In genomic region chr1:52454509-52455001, GRCm38 (mm10) we compare ENCODE assay signal across 8 mouse cellular contexts. TPM values are rescaled to one million over a fixed set of nuclear protein-coding genes. Genes with fewer than 3 reads are reported as not detected.
DNase-seq lines count a peak whose midpoint lies in the region; ATAC-seq and TF ChIP-seq lines count a peak whose summit lies in the region.

No protein-coding gene starts in this region.

- peak; percentile 84 to 86 for TF ChIP-seq EP300 in MEL (IDR thresholded peaks at IDR 0.05; ENCODE audit: low read depth in 1 of 2, low read length in 2 of 2)

- no peaks in the 10 kb centered on the region for H3K9me3 ChIP-seq in MEL (replicated peaks; ENCODE audit: insufficient read depth, low read length)

- peak; percentile 34 for DNase-seq in gastrocnemius, adult 2 months
- no peak for DNase-seq in gastrocnemius, postnatal 25 days
- peak; percentile 93 for DNase-seq in MEL (ENCODE audit: low read depth, low spot score)
- DNase-seq in heart, adult 9 months (ENCODE audit: low spot score in 2 of 2), result peak; percentile 13 to 36
- DNase-seq in lung, postnatal 14 days, result peak; percentile 3
- DNase-seq in layer of hippocampus, postnatal 10 days (ENCODE audit: low spot score in 2 of 2), result no peak
- DNase-seq in ovary, postnatal 10 days (ENCODE audit: low spot score), result no peak

- H3K36me3 ChIP-seq in MEL (ENCODE audit: control insufficient read depth in 1 of 2, insufficient read depth in 2 of 2, low read length in 2 of 2), result peaks cover 0 to 28% of the 10 kb centered on the region in 2 experiments; a peak in 3 of 4 replicates

- H3K27ac ChIP-seq in gastrocnemius, adult 2 months, result no peak overlapping the region
- peak overlapping the region; percentile 18 for H3K27ac ChIP-seq in MEL (ENCODE audit: control insufficient read depth, low read depth, low read length)

- H3K9ac ChIP-seq in MEL (ENCODE audit: control insufficient read depth, low read depth, low read length, poor library complexity, severe bottlenecking), result no peak overlapping the region

- H3K27me3 ChIP-seq in MEL (ENCODE audit: control insufficient read depth in 1 of 2, insufficient read depth in 2 of 2, low read length in 2 of 2), result no peaks in the 10 kb centered on the region

- intact Hi-C loops in gastrocnemius, adult 2 months (cut with DNase I), result no loop called here

- H3K4me1 ChIP-seq in MEL (ENCODE audit: control insufficient read depth in 1 of 2, insufficient read depth in 2 of 2, low read length in 2 of 2), result peaks cover 7 to 11% of the 10 kb centered on the region in 2 experiments

- no peak overlapping the region for H3K4me3 ChIP-seq in gastrocnemius, adult 2 months
- H3K4me3 ChIP-seq in MEL (ENCODE audit: control insufficient read depth in 1 of 2, insufficient read depth in 1 of 2, low read depth in 2 of 2, low read length in 2 of 2), result no peak overlapping the region

- no peaks in the 10 kb centered on the region for H3K79me2 ChIP-seq in MEL (ENCODE audit: control insufficient read depth, insufficient read depth, low read length, poor library complexity)

- no peak for TF ChIP-seq POLR2A in MEL (IDR thresholded peaks at IDR 0.05; ENCODE audit: control insufficient read depth in 1 of 2, insufficient read depth in 1 of 2, low read depth in 1 of 2, low read length in 2 of 2, poor library complexity in 1 of 2)

- no peak for TF ChIP-seq CTCF in gastrocnemius, adult 2 months (IDR thresholded peaks at IDR 0.05)
- TF ChIP-seq CTCF in MEL (IDR thresholded peaks at IDR 0.05 in 2 of 3, conservative IDR thresholded peaks at IDR 0.05 in 1 of 3; ENCODE audit: control insufficient read depth in 1 of 3, insufficient read depth in 1 of 3, low read depth in 2 of 3, low read length in 3 of 3, poor library complexity in 1 of 3, severe bottlenecking in 1 of 3), result no peak

- TF ChIP-seq RAD21 in MEL (IDR thresholded peaks at IDR 0.05; ENCODE audit: low read depth, low read length), result no peak

- ATAC-seq in monocyte, adult 5-6 weeks (replicated peaks; ENCODE audit: insufficient number of reproducible peaks, low FRiP score, low TSS enrichment, poor library complexity, severe bottlenecking), result no peak

TF ChIP-seq in MEL, 35 proteins besides CTCF, POLR2A, EP300 and RAD21:
- TF ChIP-seq TCF12 (IDR thresholded peaks at IDR 0.05; ENCODE audit: low read depth, low read length) (peak; percentile 88), SIN3A (IDR thresholded peaks at IDR 0.05; ENCODE audit: low read length) (peak; percentile 71), GATA1 (IDR thresholded peaks at IDR 0.05; ENCODE audit: low read depth, low read length) (peak; percentile 93), KAT2A (conservative IDR thresholded peaks at IDR 0.05; ENCODE audit: low read depth, low read length) (no peak), MAFK (IDR thresholded peaks at IDR 0.05; ENCODE audit: borderline replicate concordance, low read depth, low read length) (peak; percentile 66; the same call in 1 of the 2 replicates), TAL1 (IDR thresholded peaks at IDR 0.05; ENCODE audit: low read length) (peak; percentile 93), BHLHE40 (IDR thresholded peaks at IDR 0.05; ENCODE audit: borderline replicate concordance, low read depth, low read length) (0 out of 2 replicates have a peak, but pooled peaks have one; percentile 50), MAX (IDR thresholded peaks at IDR 0.05; ENCODE audit: low read length) (peak; percentile 1; the same call in 1 of the 2 replicates), RCOR1 (IDR thresholded peaks at IDR 0.05; ENCODE audit: low read depth, low read length) (peak; percentile 93), ETS1 (IDR thresholded peaks at IDR 0.05; ENCODE audit: low read depth, low read length) (peak; percentile 95), NELFE (IDR thresholded peaks at IDR 0.05; ENCODE audit: low read depth, low read length) (no peak), JUND (IDR thresholded peaks at IDR 0.05; ENCODE audit: low read depth, low read length) (no peak)

RNA-seq across cellular contexts. Expression of gene Nab1, which starts 45.9 kb away (rescaled TPM):
- 10 to 100 TPM in 1 of 2 experiments, 1 to 10 TPM in 1; 9.4 to 11.3 TPM for total RNA-seq in gastrocnemius, adult 2 months (2021)
- 1 to 10 TPM; 9.4 to 10.0 TPM for total RNA-seq in gastrocnemius, postnatal 25 days (2021)
- 26.7 and 29.8 TPM in 2 replicates for total RNA-seq in MEL (2012; rRNA removed)
- 10 to 100 TPM in 1 of 2 experiments, not detected in 1; 40.3 TPM for polyA plus RNA-seq in MEL (2012; ENCODE audit: insufficient read depth in 1 of 2, insufficient read length in 2 of 2, low read depth in 1 of 2, low replicate concordance in 2 of 2, missing spikeins in 1 of 2)
- total RNA-seq in monocyte, adult 5-6 weeks (2017), result 184 to 207 TPM (median 199 TPM) in 3 replicates
- 10 to 100 TPM; 31.2 to 32.2 TPM for total RNA-seq in layer of hippocampus, postnatal 10 days (2021)

Comparison
In these comparisons a context has a peak if more than half of its experiments do, and no peak if none do; other contexts are left out.
1. DNase-seq: peak in gastrocnemius, adult 2 months (single experiment), MEL (single experiment), heart, adult 9 months (2 of 2) and lung, postnatal 14 days (single experiment); none in gastrocnemius, postnatal 25 days (single experiment), layer of hippocampus, postnatal 10 days (0 of 2) and ovary, postnatal 10 days (single experiment).